Mouse (Mus musculus) adrenal gland, postnatal 14 days (tissue): ENCODE data around the gene Pik3ap1. TPM values are rescaled to one million over a fixed set of nuclear protein-coding genes. Genes with fewer than 3 reads are reported as not detected.
"Not testable (repeated sequence)": the region's sequence is repeated elsewhere in the genome, so short reads cannot be mapped to it uniquely, and the experiment has no call there.

ENCODE experiments used
- DNase-seq: peaks from one replicate; pipeline ENCODE4 v3.0.0; 2021; ENCODE audit warnings: mixed read lengths
- long read RNA-seq, 2 experiments: library from polyadenylated mRNA; stranded (forward); transcript quantifications; one replicate each; pipeline ENCODE4 v2.0.0; 2021
- total RNA-seq: library from RNA; stranded (reverse); gene quantifications from 2 replicates; pipeline ENCODE4 v1.2.3, GENCODE M21; 2021

The Pik3ap1 gene
- 8.4 and 9.3 TPM in 2 replicates for total RNA-seq
- long read RNA-seq, experiment 1, full-length matches to known transcripts: 7 of 9 reads
- long read RNA-seq, experiment 1, partial matches to known transcripts: 1 of 9 reads
- long read RNA-seq, experiment 1, other reads (novel, unspliced or antisense): 1 of 9 reads
- long read RNA-seq, experiment 2, full-length matches to known transcripts: 8 of 10 reads
- long read RNA-seq, experiment 2, partial matches to known transcripts: 0 of 10 reads
- long read RNA-seq, experiment 2, other reads (novel, unspliced or antisense): 2 of 10 reads

GRCm38 (mm10) chr19:41384922-41385508 lies at the start of gene Pik3ap1:
Gene Pik3ap1 (minus strand): TSS chr19:41385102.
- peak; percentile 74 for DNase-seq

GRCm38 (mm10) chr19:41431512-41432164 lies 46.7 kb upstream of the Pik3ap1 start:
- not testable (repeated sequence) for DNase-seq

- not testable (repeated sequence) for DNase-seq
Measured at GRCm38 (mm10) chr19:41425927-41426772, 41.2 kb upstream of the Pik3ap1 start.

- no peak for DNase-seq
Measured at GRCm38 (mm10) chr19:41421264-41421663, 36.4 kb upstream of the Pik3ap1 start.

- DNase-seq: no peak
Measured at GRCm38 (mm10) chr19:41418786-41419185, 33.9 kb upstream of the Pik3ap1 start.

- peak; percentile 51 for DNase-seq
Measured at GRCm38 (mm10) chr19:41417995-41418394, 33.1 kb upstream of the Pik3ap1 start.

GRCm38 (mm10) chr19:41416201-41416600 lies 31.3 kb upstream of the Pik3ap1 start:
- no peak for DNase-seq

GRCm38 (mm10) chr19:41402603-41403002 lies 17.7 kb upstream of the Pik3ap1 start:
- DNase-seq: no peak

- no peak for DNase-seq
Measured at GRCm38 (mm10) chr19:41390856-41391255, 6.0 kb upstream of the Pik3ap1 start.

GRCm38 (mm10) chr19:41389351-41389750 lies 4.4 kb upstream of the Pik3ap1 start:
- no peak for DNase-seq

- DNase-seq: peak; percentile 46
Measured at GRCm38 (mm10) chr19:41388242-41388641, 3.3 kb upstream of the Pik3ap1 start.

- no peak for DNase-seq
Measured at GRCm38 (mm10) chr19:41387262-41387661, 2.4 kb upstream of the Pik3ap1 start.

- DNase-seq: peak; percentile 54
Measured at GRCm38 (mm10) chr19:41384406-41384851, 473 bp downstream of the Pik3ap1 start.

- no peak for DNase-seq
Measured at GRCm38 (mm10) chr19:41382391-41382978, 2.4 kb downstream of the Pik3ap1 start.

- no peak for DNase-seq
Measured at GRCm38 (mm10) chr19:41381581-41382239, 3.2 kb downstream of the Pik3ap1 start.

- no peak for DNase-seq
Measured at GRCm38 (mm10) chr19:41379195-41379594, 5.7 kb downstream of the Pik3ap1 start.

- no peak for DNase-seq
Measured at GRCm38 (mm10) chr19:41375791-41376190, 9.1 kb downstream of the Pik3ap1 start.

GRCm38 (mm10) chr19:41375096-41375495 lies 9.8 kb downstream of the Pik3ap1 start:
- DNase-seq: no peak

GRCm38 (mm10) chr19:41374658-41375057 lies 10.2 kb downstream of the Pik3ap1 start:
- peak; percentile 35 for DNase-seq

GRCm38 (mm10) chr19:41372322-41372721 lies 12.6 kb downstream of the Pik3ap1 start:
- no peak for DNase-seq

- DNase-seq: no peak
Measured at GRCm38 (mm10) chr19:41371373-41371772, 13.5 kb downstream of the Pik3ap1 start.
